Mouse (Mus musculus) kidney, embryonic 15.5 days (tissue): ENCODE measurements around the gene Patj. TPM values are rescaled to one million over a fixed set of nuclear protein-coding genes. Genes with fewer than 3 reads are reported as not detected.

Experiments
- ATAC-seq: fragments of 200-750 bp; cut with Nextera tagmentation; replicated peaks from 2 replicates; pipeline ENCODE4 v1.8.0; 2017; ENCODE audit warnings: moderate TSS enrichment; ENCODE audit not compliant: low FRiP score
- H3K27ac ChIP-seq: fragments of 300-500 bp; sonication (generic); 2 replicates; pipeline ENCODE4 v1.5.1; 2015; ENCODE audit warnings: mild to moderate bottlenecking, inconsistent platforms
- H3K27me3 ChIP-seq: fragments of 300-500 bp; sonication (generic); 2 replicates; pipeline ENCODE4 v1.6.1; 2015; ENCODE audit warnings: inconsistent platforms
- H3K36me3 ChIP-seq: fragments of 300-500 bp; sonication (generic); 2 replicates; pipeline ENCODE4 v1.6.1; 2015; ENCODE audit warnings: inconsistent platforms
- H3K4me1 ChIP-seq: fragments of 300-500 bp; sonication (generic); 2 replicates; pipeline ENCODE4 v1.6.1; 2015; ENCODE audit warnings: inconsistent platforms
- H3K4me2 ChIP-seq: fragments of 300-500 bp; sonication (generic); 2 replicates; pipeline ENCODE4 v1.6.1; 2015; ENCODE audit warnings: moderate library complexity, mild to moderate bottlenecking, inconsistent platforms
- H3K4me3 ChIP-seq: fragments of 300-500 bp; sonication (generic); replicated peaks from 2 replicates; pipeline ENCODE4 v1.5.1; 2015; ENCODE audit warnings: mild to moderate bottlenecking, inconsistent platforms
- H3K9ac ChIP-seq: fragments of 300-500 bp; sonication (generic); 2 replicates; pipeline ENCODE4 v1.6.1; 2015; ENCODE audit warnings: mild to moderate bottlenecking, inconsistent platforms
- H3K9me3 ChIP-seq: fragments of 300-500 bp; sonication (generic); replicated peaks from 2 replicates; pipeline ENCODE4 v1.6.1; 2016; ENCODE audit warnings: inconsistent platforms
- WGBS: fragments of 180-500 bp; shearing (Covaris S2); methylation state at CpG from one replicate; pipeline ENCODE4 v1.1.7; 2015; ENCODE audit warnings: mixed read lengths; 5-methylcytosine and 5-hydroxymethylcytosine counted together
- polyA plus RNA-seq: library from polyadenylated mRNA; unstranded; fragments of >200 nt; fragmentation: Nextera tagmentation; extraction: Ambion mirVana; gene quantifications from 2 replicates; pipeline ENCODE4 v1.2.1, GENCODE M21; 2015

The Patj gene
- polyA plus RNA-seq, 1 experiment from 2014 or later = 26.6 TPM

GRCm38 (mm10) chr4:98535446-98535845 is 139.9 kb downstream of the Patj start:
- no peak for ATAC-seq
- no peak overlapping the region for H3K4me3 ChIP-seq
- no peaks in the 10 kb centered on the region for H3K9me3 ChIP-seq
- H3K4me1 ChIP-seq = no peaks in the 10 kb centered on the region
- H3K4me2 ChIP-seq = no peak overlapping the region
- H3K36me3 ChIP-seq = peaks cover 8% of the 10 kb centered on the region
- no peak overlapping the region for H3K9ac ChIP-seq
- H3K27ac ChIP-seq = no peak overlapping the region
- WGBS = 85% methylated on average over 3 of the region's 3 CpGs
- H3K27me3 ChIP-seq = no peaks in the 10 kb centered on the region

- H3K4me1 ChIP-seq = no peaks in the 10 kb centered on the region
- no peak overlapping the region for H3K4me2 ChIP-seq
- no peaks in the 10 kb centered on the region for H3K9me3 ChIP-seq
- no peaks in the 10 kb centered on the region for H3K27me3 ChIP-seq
- 72% methylated on average over 2 of the region's 2 CpGs for WGBS
- H3K27ac ChIP-seq = no peak overlapping the region
- H3K36me3 ChIP-seq = peaks cover 4% of the 10 kb centered on the region; the same call in 1 of the 2 replicates
- no peak for ATAC-seq
- no peak overlapping the region for H3K4me3 ChIP-seq
- no peak overlapping the region for H3K9ac ChIP-seq
These were observed 146.0 kb downstream of the Patj start for GRCm38 (mm10) chr4:98541591-98541990.

GRCm38 (mm10) chr4:98543001-98543400 is 147.4 kb downstream of the Patj start:
- Histone ChIP-seq H3K9ac (no peak overlapping the region), H3K36me3 (peaks cover 4% of the 10 kb centered on the region; the same call in 1 of the 2 replicates), H3K4me1 (no peaks in the 10 kb centered on the region), H3K4me3 (no peak overlapping the region), H3K4me2 (no peak overlapping the region), H3K9me3 (no peaks in the 10 kb centered on the region), H3K27ac (no peak overlapping the region), H3K27me3 (no peaks in the 10 kb centered on the region)
- WGBS = 82% methylated on average over 3 of the region's 3 CpGs
- no peak for ATAC-seq

- no peak overlapping the region for H3K4me3 ChIP-seq
- H3K4me2 ChIP-seq = no peak overlapping the region
- H3K9ac ChIP-seq = no peak overlapping the region
- 36% methylated on average over 1 of the region's 1 CpGs for WGBS
- ATAC-seq = 0 out of 2 replicates have a peak, but pooled peaks have one; percentile 40
- no peaks in the 10 kb centered on the region for H3K9me3 ChIP-seq
- H3K27me3 ChIP-seq = no peaks in the 10 kb centered on the region
- H3K36me3 ChIP-seq = no peaks in the 10 kb centered on the region
- H3K27ac ChIP-seq = no peak overlapping the region
- no peaks in the 10 kb centered on the region for H3K4me1 ChIP-seq
These were observed 149.8 kb downstream of the Patj start for GRCm38 (mm10) chr4:98545376-98545775.

- WGBS = 66% methylated on average over 12 of the region's 12 CpGs
- no peaks in the 10 kb centered on the region for H3K27me3 ChIP-seq
- H3K4me3 ChIP-seq = no peak overlapping the region
- H3K4me1 ChIP-seq = no peaks in the 10 kb centered on the region
- H3K9ac ChIP-seq = no peak overlapping the region
- H3K27ac ChIP-seq = no peak overlapping the region
- H3K4me2 ChIP-seq = no peak overlapping the region
- ATAC-seq = no peak
- H3K36me3 ChIP-seq = no peaks in the 10 kb centered on the region
- H3K9me3 ChIP-seq = no peaks in the 10 kb centered on the region
These were observed 151.0 kb downstream of the Patj start for GRCm38 (mm10) chr4:98546456-98547176.

GRCm38 (mm10) chr4:98549491-98549890 is 153.9 kb downstream of the Patj start:
- Histone ChIP-seq H3K36me3 (no peaks in the 10 kb centered on the region), H3K9me3 (no peaks in the 10 kb centered on the region), H3K27ac (no peak overlapping the region), H3K4me1 (no peaks in the 10 kb centered on the region), H3K4me3 (no peak overlapping the region), H3K9ac (no peak overlapping the region), H3K4me2 (no peak overlapping the region), H3K27me3 (no peaks in the 10 kb centered on the region)
- WGBS = 88% methylated on average over 7 of the region's 7 CpGs
- ATAC-seq = no peak

- no peaks in the 10 kb centered on the region for H3K36me3 ChIP-seq
- WGBS = 91% methylated on average over 5 of the region's 5 CpGs
- no peaks in the 10 kb centered on the region for H3K4me1 ChIP-seq
- no peaks in the 10 kb centered on the region for H3K27me3 ChIP-seq
- H3K27ac ChIP-seq = no peak overlapping the region
- H3K4me2 ChIP-seq = no peak overlapping the region
- H3K9me3 ChIP-seq = no peaks in the 10 kb centered on the region
- H3K4me3 ChIP-seq = no peak overlapping the region
- H3K9ac ChIP-seq = no peak overlapping the region
- no peak for ATAC-seq
These were observed 154.5 kb downstream of the Patj start for GRCm38 (mm10) chr4:98550116-98550515.

- no peaks in the 10 kb centered on the region for H3K36me3 ChIP-seq
- H3K27ac ChIP-seq = no peak overlapping the region
- H3K27me3 ChIP-seq = no peaks in the 10 kb centered on the region
- H3K9ac ChIP-seq = no peak overlapping the region
- H3K4me1 ChIP-seq = 0 out of 2 replicates have a peak, but pooled peaks cover 3% of the 10 kb centered on the region
- H3K4me3 ChIP-seq = no peak overlapping the region
- no peak for ATAC-seq
- H3K4me2 ChIP-seq = no peak overlapping the region
- WGBS = 92% methylated on average over 2 of the region's 2 CpGs
- H3K9me3 ChIP-seq = no peaks in the 10 kb centered on the region
These were observed 160.1 kb downstream of the Patj start for GRCm38 (mm10) chr4:98555666-98556065.

GRCm38 (mm10) chr4:98556449-98556848 is 160.9 kb downstream of the Patj start:
- no peaks in the 10 kb centered on the region for H3K36me3 ChIP-seq
- H3K27ac ChIP-seq = no peak overlapping the region
- no peak overlapping the region for H3K4me3 ChIP-seq
- no peaks in the 10 kb centered on the region for H3K9me3 ChIP-seq
- 0 out of 2 replicates have a peak, but pooled peaks cover 3% of the 10 kb centered on the region for H3K4me1 ChIP-seq
- no peaks in the 10 kb centered on the region for H3K27me3 ChIP-seq
- no peak for ATAC-seq
- H3K9ac ChIP-seq = no peak overlapping the region
- H3K4me2 ChIP-seq = no peak overlapping the region
- 96% methylated on average over 6 of the region's 6 CpGs for WGBS

GRCm38 (mm10) chr4:98557192-98557591 is 161.6 kb downstream of the Patj start:
- no peak for ATAC-seq
- H3K27ac ChIP-seq = no peak overlapping the region
- H3K9me3 ChIP-seq = no peaks in the 10 kb centered on the region
- 89% methylated on average over 13 of the region's 13 CpGs for WGBS
- no peak overlapping the region for H3K4me3 ChIP-seq
- H3K9ac ChIP-seq = no peak overlapping the region
- H3K36me3 ChIP-seq = no peaks in the 10 kb centered on the region
- H3K4me1 ChIP-seq = 0 out of 2 replicates have a peak, but pooled peaks cover 3% of the 10 kb centered on the region
- H3K27me3 ChIP-seq = no peaks in the 10 kb centered on the region
- H3K4me2 ChIP-seq = no peak overlapping the region

GRCm38 (mm10) chr4:98560196-98560830 is 164.7 kb downstream of the Patj start:
- ATAC-seq = no peak
- Histone ChIP-seq H3K4me1 (0 out of 2 replicates have a peak, but pooled peaks cover 6% of the 10 kb centered on the region), H3K9me3 (no peaks in the 10 kb centered on the region), H3K36me3 (no peaks in the 10 kb centered on the region), H3K27ac (no peak overlapping the region), H3K4me3 (no peak overlapping the region), H3K9ac (no peak overlapping the region), H3K27me3 (no peaks in the 10 kb centered on the region), H3K4me2 (no peak overlapping the region)
- WGBS = 60% methylated on average over 9 of the region's 9 CpGs

GRCm38 (mm10) chr4:98563082-98563481 is 167.5 kb downstream of the Patj start:
- no peaks in the 10 kb centered on the region for H3K36me3 ChIP-seq
- no peak overlapping the region for H3K4me3 ChIP-seq
- no peak overlapping the region for H3K4me2 ChIP-seq
- H3K27me3 ChIP-seq = no peaks in the 10 kb centered on the region
- 78% methylated on average over 5 of the region's 5 CpGs for WGBS
- H3K9me3 ChIP-seq = no peaks in the 10 kb centered on the region
- H3K4me1 ChIP-seq = 0 out of 2 replicates have a peak, but pooled peaks cover 6% of the 10 kb centered on the region
- no peak overlapping the region for H3K27ac ChIP-seq
- no peak for ATAC-seq
- no peak overlapping the region for H3K9ac ChIP-seq
